Comparison of ENCODE assay signal across 9 mouse cellular contexts in the genomic region with DNA sequence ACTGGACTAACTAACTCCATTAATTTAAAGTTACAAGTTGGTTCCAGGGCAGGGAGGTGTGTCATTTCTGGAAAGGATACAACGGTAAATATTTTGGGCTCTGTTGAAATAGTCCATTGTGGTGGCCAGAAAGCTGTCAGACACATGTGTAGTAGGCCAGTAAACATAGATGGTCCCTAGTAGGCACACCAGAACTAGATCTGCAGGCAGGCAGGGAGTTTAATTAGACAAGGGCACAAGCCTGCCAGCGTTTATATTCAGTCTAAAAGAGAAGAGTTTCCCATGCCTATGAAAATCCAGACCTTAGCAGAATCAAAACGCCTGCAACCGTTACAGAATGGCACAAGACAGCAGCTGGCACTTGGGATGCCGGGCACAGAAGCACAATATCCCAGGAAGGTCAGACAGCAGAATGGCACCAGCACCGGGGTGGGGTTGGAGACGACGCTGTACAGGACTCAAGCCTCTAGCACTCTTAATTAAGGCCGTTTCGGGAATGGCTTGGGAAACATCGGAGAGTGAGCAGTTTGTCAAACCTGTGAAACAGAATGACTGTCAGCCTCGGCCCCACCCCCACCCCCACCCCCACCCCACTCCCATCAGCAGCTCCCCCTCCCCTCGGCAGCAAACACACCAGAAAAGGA.
A peak's percentile ranks its signal among the peaks of the same experiment; 100 is the strongest.
DNase-seq lines count a peak whose midpoint lies in the region; ATAC-seq and TF ChIP-seq lines count a peak whose summit lies in the region.
"Had no signal": no experiment of that assay in that cellular context is flagged by ENCODE, and none has a peak within 500 bp of the region (broad histone marks: within the 10 kb centered on the region; RNA-seq: fewer than 3 reads in every experiment).

No protein-coding gene starts in this region.

- H3K9me3 ChIP-seq in kidney, embryonic 14.5 days (ENCODE audit: control insufficient read depth, low read length) = no peaks in the 10 kb centered on the region
- H3K9me3 ChIP-seq in forebrain, embryonic 11.5 days (ENCODE audit: control insufficient read depth, low read length) = no peaks in the 10 kb centered on the region; the same call in 1 of the 2 replicates
- H3K9me3 ChIP-seq in hindbrain, embryonic 15.5 days = no peaks in the 10 kb centered on the region
- no peaks in the 10 kb centered on the region for H3K9me3 ChIP-seq in neural tube, embryonic 12.5 days
- H3K9me3 ChIP-seq: stomach, embryonic 15.5 days had no signal

- H3K27me3 ChIP-seq in kidney, embryonic 14.5 days (ENCODE audit: control insufficient read depth, insufficient read depth, low read length) = 0 out of 2 replicates have a peak, but pooled peaks cover 5% of the 10 kb centered on the region
- H3K27me3 ChIP-seq in kidney, adult 2 months (replicated peaks; ENCODE audit: control insufficient read depth, insufficient read depth, low read length) = no peaks in the 10 kb centered on the region; the same call in 1 of the 2 replicates
- no peaks in the 10 kb centered on the region for H3K27me3 ChIP-seq in forebrain, embryonic 11.5 days (ENCODE audit: control insufficient read depth, insufficient read depth, low read length)
- H3K27me3 ChIP-seq in hindbrain, embryonic 15.5 days = no peaks in the 10 kb centered on the region
- no peaks in the 10 kb centered on the region for H3K27me3 ChIP-seq in neural tube, embryonic 12.5 days (replicated peaks)
- H3K27me3 ChIP-seq: stomach, embryonic 15.5 days had no signal

- WGBS in kidney, embryonic 14.5 days = 24% methylated on average over 13 of the region's 13 CpGs
- WGBS in kidney, adult 2 months = 25% methylated on average over 13 of the region's 13 CpGs
- 28% methylated on average over 13 of the region's 13 CpGs for WGBS in forebrain, embryonic 11.5 days
- 17% methylated on average over 13 of the region's 13 CpGs for WGBS in hindbrain, embryonic 15.5 days
- 24% methylated on average over 13 of the region's 13 CpGs for WGBS in neural tube, embryonic 12.5 days

- H3K4me1 ChIP-seq in kidney, embryonic 14.5 days (ENCODE audit: control insufficient read depth, insufficient read depth, low read length) = 0 out of 2 replicates have a peak, but pooled peaks cover 7% of the 10 kb centered on the region
- H3K4me1 ChIP-seq in kidney, adult 2 months (ENCODE audit: control insufficient read depth, insufficient read depth, low read length) = no peaks in the 10 kb centered on the region
- peaks cover 5% of the 10 kb centered on the region; the same call in 1 of the 2 replicates for H3K4me1 ChIP-seq in forebrain, embryonic 11.5 days (replicated peaks; ENCODE audit: control insufficient read depth, insufficient read depth, low read length)
- peaks cover 19% of the 10 kb centered on the region for H3K4me1 ChIP-seq in hindbrain, embryonic 15.5 days (replicated peaks)
- peaks cover 13% of the 10 kb centered on the region for H3K4me1 ChIP-seq in neural tube, embryonic 12.5 days

- H3K9ac ChIP-seq in kidney, embryonic 14.5 days (ENCODE audit: low read depth, low read length) = no peak overlapping the region
- no peak overlapping the region for H3K9ac ChIP-seq in forebrain, embryonic 11.5 days (ENCODE audit: low read length)
- H3K9ac ChIP-seq in hindbrain, embryonic 15.5 days = 0 out of 2 replicates have a peak overlapping the region, but pooled peaks have one; percentile 27
- H3K9ac ChIP-seq in neural tube, embryonic 12.5 days = no peak overlapping the region
- H3K9ac ChIP-seq: stomach, embryonic 15.5 days had no signal

- H3K4me2 ChIP-seq in kidney, embryonic 14.5 days (replicated peaks; ENCODE audit: low read depth, low read length) = peak overlapping the region; percentile 17; the same call in 1 of the 2 replicates
- peak overlapping the region; percentile 22; the same call in 1 of the 2 replicates for H3K4me2 ChIP-seq in forebrain, embryonic 11.5 days (ENCODE audit: low read depth, low read length, severe bottlenecking)
- peak overlapping the region; percentile 52 for H3K4me2 ChIP-seq in hindbrain, embryonic 15.5 days
- peak overlapping the region; percentile 50 for H3K4me2 ChIP-seq in neural tube, embryonic 12.5 days (replicated peaks)
- H3K4me2 ChIP-seq: stomach, embryonic 15.5 days had no signal

- H3K27ac ChIP-seq in kidney, embryonic 14.5 days (ENCODE audit: low read depth, low read length) = no peak overlapping the region
- H3K27ac ChIP-seq in kidney, adult 2 months (ENCODE audit: insufficient read depth, low read depth, low read length) = no peak overlapping the region
- no peak overlapping the region for H3K27ac ChIP-seq in forebrain, embryonic 11.5 days (ENCODE audit: low read depth, low read length)
- peak overlapping the region; percentile 68 for H3K27ac ChIP-seq in hindbrain, embryonic 15.5 days (replicated peaks)
- no peak overlapping the region for H3K27ac ChIP-seq in neural tube, embryonic 12.5 days
- H3K27ac ChIP-seq: stomach, embryonic 15.5 days had no signal

- no peaks in the 10 kb centered on the region for H3K36me3 ChIP-seq in kidney, embryonic 14.5 days (ENCODE audit: control insufficient read depth, insufficient read depth, low read length)
- no peaks in the 10 kb centered on the region for H3K36me3 ChIP-seq in kidney, adult 2 months (ENCODE audit: control insufficient read depth, insufficient read depth, low read length)
- H3K36me3 ChIP-seq in forebrain, embryonic 11.5 days (ENCODE audit: control insufficient read depth, insufficient read depth, low read length) = no peaks in the 10 kb centered on the region
- no peaks in the 10 kb centered on the region for H3K36me3 ChIP-seq in hindbrain, embryonic 15.5 days
- H3K36me3 ChIP-seq in neural tube, embryonic 12.5 days = no peaks in the 10 kb centered on the region
- H3K36me3 ChIP-seq: stomach, embryonic 15.5 days had no signal

- H3K4me3 ChIP-seq in kidney, embryonic 14.5 days (ENCODE audit: low read length) = no peak overlapping the region
- H3K4me3 ChIP-seq in kidney, adult 2 months (ENCODE audit: insufficient read depth, low read depth, low read length) = no peak overlapping the region
- H3K4me3 ChIP-seq in forebrain, embryonic 11.5 days (ENCODE audit: low read depth, low read length) = no peak overlapping the region; the same call in 1 of the 2 replicates
- peak overlapping the region; percentile 24 for H3K4me3 ChIP-seq in hindbrain, embryonic 15.5 days
- H3K4me3 ChIP-seq in neural tube, embryonic 12.5 days = no peak overlapping the region
- H3K4me3 ChIP-seq: stomach, embryonic 15.5 days had no signal

- DNase-seq in kidney, adult 2 months = no peak
- DNase-seq in forebrain, embryonic 11.5 days (ENCODE audit: low spot score) = no peak
- DNase-seq in spleen, postnatal 14 days (ENCODE audit: low spot score in 2 of 2) = no peak
- no peak for DNase-seq in layer of hippocampus, adult 9-10 months (ENCODE audit: low spot score)
- DNase-seq: cerebellum, postnatal 25 days had no signal

- ATAC-seq in kidney, embryonic 14.5 days (ENCODE audit: low FRiP score, low TSS enrichment) = peak; percentile 46; the same call in 1 of the 2 replicates
- peak; percentile 24; the same call in 1 of the 2 replicates for ATAC-seq in forebrain, embryonic 11.5 days (replicated peaks; ENCODE audit: low FRiP score)
- peak; percentile 55 for ATAC-seq in hindbrain, embryonic 15.5 days (ENCODE audit: low FRiP score, low read depth)
- ATAC-seq in neural tube, embryonic 12.5 days (ENCODE audit: low FRiP score, low read depth) = peak; percentile 66

- TF ChIP-seq POLR2A in kidney, adult 2 months (IDR thresholded peaks at IDR 0.05; ENCODE audit: low read depth, low read length) = no peak

- TF ChIP-seq CTCF in kidney, adult 2 months (conservative IDR thresholded peaks at IDR 0.05; ENCODE audit: insufficient read depth, insufficient read length, low read depth, low read length) = no peak
